Mouse (Mus musculus): ENCODE data around the gene Egfl8. TPM values are rescaled to one million over a fixed set of nuclear protein-coding genes. Genes with fewer than 3 reads are reported as not detected.

Gene Egfl8
- total and polyA plus RNA-seq, 2 experiments from 2014 or later = 3.5 to 7.4 TPM

DNA sequence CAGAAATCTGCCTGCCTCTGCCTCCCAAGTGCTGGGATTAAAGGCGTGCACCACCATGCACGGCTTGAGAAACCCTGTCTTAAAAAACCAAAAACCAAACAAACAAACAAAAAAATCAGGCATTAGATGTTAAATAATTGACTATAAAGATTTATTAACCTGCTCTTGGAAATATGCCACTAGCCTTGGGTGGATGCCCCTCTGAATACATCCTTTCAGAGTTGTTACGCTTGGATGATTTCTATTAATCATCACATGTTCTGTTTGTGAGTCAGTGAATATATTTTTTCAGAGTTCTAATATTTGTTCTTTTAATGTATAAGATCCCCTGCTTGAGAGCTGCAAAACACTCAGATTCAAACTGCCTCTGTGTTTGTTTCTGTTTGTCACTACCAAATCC, 9.2 kb upstream of the Egfl8 start:
- Histone ChIP-seq H3K9me3 (ENCODE audit: low read length) (no peaks in the 10 kb centered on the region), H3K4me2 (ENCODE audit: low read depth, low read length) (no peak overlapping the region), H3K4me3 (ENCODE audit: low read length) (no peak overlapping the region), H3K4me1 (ENCODE audit: insufficient read depth, low read length) (peaks cover 27% of the 10 kb centered on the region), H3K36me3 (ENCODE audit: insufficient read depth, low read length) (peaks cover 6% of the 10 kb centered on the region; the same call in 1 of the 2 replicates), H3K9ac (replicated peaks; ENCODE audit: low read length) (no peak overlapping the region), H3K27me3 (ENCODE audit: insufficient read depth, low read length) (no peaks in the 10 kb centered on the region), H3K27ac (no peak overlapping the region)
- ATAC-seq (no peak), DNase-seq (ENCODE audit: low spot score) (no peak)
- TF ChIP-seq CTCF (IDR thresholded peaks at IDR 0.05; ENCODE audit: low read depth) = no peak
- 93% methylated on average over 3 of the region's 3 CpGs for WGBS

DNA sequence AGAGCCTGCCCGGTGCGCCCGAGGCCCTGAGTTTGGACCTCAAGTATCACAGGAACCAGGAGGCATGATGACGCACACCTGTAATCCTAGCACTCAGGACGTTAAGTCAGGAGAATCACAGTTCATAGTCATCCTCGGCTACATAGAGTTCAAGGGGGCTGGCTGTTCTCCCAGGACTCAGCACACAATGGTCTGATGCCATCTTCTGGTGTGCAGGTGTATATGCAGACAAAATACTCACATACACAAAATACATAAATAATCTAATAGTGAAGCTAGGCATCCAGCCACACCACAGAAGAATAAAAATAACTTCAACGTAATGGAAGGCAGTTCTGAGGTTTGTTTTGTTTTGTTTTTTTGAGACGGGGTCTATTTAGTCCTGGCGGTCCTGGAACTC, 7.4 kb upstream of the Egfl8 start:
- TF ChIP-seq CTCF (IDR thresholded peaks at IDR 0.05; ENCODE audit: low read depth) = peak; percentile 31; the same call in 1 of the 2 replicates
- ATAC-seq (no peak), DNase-seq (ENCODE audit: low spot score) (no peak)
- Histone ChIP-seq H3K9me3 (ENCODE audit: low read length) (no peaks in the 10 kb centered on the region), H3K4me2 (ENCODE audit: low read depth, low read length) (no peak overlapping the region), H3K27ac (no peak overlapping the region), H3K4me3 (ENCODE audit: low read length) (no peak overlapping the region), H3K27me3 (ENCODE audit: insufficient read depth, low read length) (no peaks in the 10 kb centered on the region), H3K4me1 (ENCODE audit: insufficient read depth, low read length) (peaks cover 8% of the 10 kb centered on the region; the same call in 1 of the 2 replicates), H3K36me3 (ENCODE audit: insufficient read depth, low read length) (peaks cover 8% of the 10 kb centered on the region; the same call in 1 of the 2 replicates), H3K9ac (replicated peaks; ENCODE audit: low read length) (no peak overlapping the region)
- WGBS = 84% methylated on average over 9 of the region's 9 CpGs

DNA sequence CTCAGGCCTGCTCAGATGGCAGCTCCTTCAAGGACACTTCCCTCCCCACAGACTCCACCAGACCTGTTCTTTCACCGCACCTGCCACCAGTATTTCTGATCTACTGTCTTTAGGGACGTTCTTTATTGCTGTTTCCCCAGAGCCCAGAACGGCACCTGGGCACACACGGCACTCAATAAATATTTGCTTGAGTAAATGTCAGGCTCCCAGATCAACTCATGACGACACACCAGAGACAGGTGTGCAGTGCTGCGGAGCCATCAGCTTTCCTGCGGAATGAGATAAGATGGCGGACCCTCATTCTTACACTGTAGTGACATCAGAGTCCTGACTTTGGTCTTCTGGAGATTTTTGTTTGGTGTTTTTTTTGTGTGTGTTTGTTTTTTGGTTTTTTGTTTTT, 5.2 kb upstream of the Egfl8 start:
- Histone ChIP-seq H3K27me3 (ENCODE audit: insufficient read depth, low read length) (no peaks in the 10 kb centered on the region), H3K9me3 (ENCODE audit: low read length) (no peaks in the 10 kb centered on the region), H3K4me2 (ENCODE audit: low read depth, low read length) (no peak overlapping the region), H3K36me3 (ENCODE audit: insufficient read depth, low read length) (peaks cover 15% of the 10 kb centered on the region; the same call in 1 of the 2 replicates), H3K9ac (replicated peaks; ENCODE audit: low read length) (no peak overlapping the region), H3K4me1 (ENCODE audit: insufficient read depth, low read length) (no peaks in the 10 kb centered on the region), H3K27ac (no peak overlapping the region), H3K4me3 (ENCODE audit: low read length) (no peak overlapping the region)
- no peak for ATAC-seq
- 92% methylated on average over 8 of the region's 8 CpGs for WGBS
- no peak for TF ChIP-seq CTCF (IDR thresholded peaks at IDR 0.05; ENCODE audit: low read depth)
- peak; percentile 1 for DNase-seq (ENCODE audit: low spot score)

DNA sequence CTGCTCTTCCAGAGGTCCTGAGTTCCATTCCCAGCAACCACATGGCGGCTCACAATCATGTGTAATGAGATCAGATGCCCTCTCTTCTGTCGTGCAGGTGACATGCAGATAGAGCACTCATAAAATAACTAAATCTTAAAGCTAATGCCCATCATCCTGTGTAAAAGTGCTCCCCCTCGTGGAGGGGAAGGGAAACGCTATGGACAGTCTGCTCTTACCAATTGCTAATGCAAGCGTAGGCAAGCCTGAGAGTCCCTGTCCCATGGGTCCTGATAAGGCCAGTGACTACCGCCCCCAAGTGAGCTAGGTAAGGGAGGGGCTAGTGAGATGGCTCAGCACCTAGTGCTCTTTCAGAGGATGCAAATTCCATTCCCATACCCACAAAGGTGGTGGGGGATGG, 3.2 kb upstream of the Egfl8 start:
- Histone ChIP-seq H3K4me2 (ENCODE audit: low read depth, low read length) (no peak overlapping the region), H3K4me1 (ENCODE audit: insufficient read depth, low read length) (no peaks in the 10 kb centered on the region), H3K36me3 (ENCODE audit: insufficient read depth, low read length) (peaks cover 21% of the 10 kb centered on the region; the same call in 1 of the 2 replicates), H3K27ac (no peak overlapping the region), H3K4me3 (ENCODE audit: low read length) (no peak overlapping the region), H3K9ac (replicated peaks; ENCODE audit: low read length) (no peak overlapping the region), H3K27me3 (ENCODE audit: insufficient read depth, low read length) (no peaks in the 10 kb centered on the region), H3K9me3 (ENCODE audit: low read length) (no peaks in the 10 kb centered on the region)
- peak; percentile 78 for TF ChIP-seq CTCF (IDR thresholded peaks at IDR 0.05; ENCODE audit: low read depth)
- WGBS = 20% methylated on average over 6 of the region's 6 CpGs
- ATAC-seq (no peak), DNase-seq (ENCODE audit: low spot score) (peak; percentile 64)

DNA sequence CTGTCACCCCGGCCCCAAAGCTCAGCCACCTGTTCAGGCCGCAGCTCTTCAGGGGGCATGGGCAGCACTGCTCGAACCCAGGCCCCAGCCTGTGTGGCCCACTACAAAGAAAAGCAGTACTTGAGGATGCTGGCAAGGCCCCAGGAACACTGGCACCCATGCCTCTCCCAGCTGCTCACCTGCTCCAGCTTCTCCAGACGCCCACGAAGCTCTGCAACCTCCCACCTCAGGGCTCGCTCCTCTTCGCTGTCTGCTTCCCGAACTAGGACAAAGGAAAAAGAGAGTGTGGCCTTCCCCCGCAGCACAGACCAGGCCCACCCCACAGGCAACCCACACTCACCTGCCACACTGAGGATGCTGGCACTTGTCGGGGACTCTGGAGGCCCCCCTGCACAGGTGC, 1.9 kb downstream of the Egfl8 start:
- no peaks in the 10 kb centered on the region for H3K9me3 ChIP-seq (ENCODE audit: low read length)
- no peaks in the 10 kb centered on the region for H3K4me1 ChIP-seq (ENCODE audit: insufficient read depth, low read length)
- H3K9ac ChIP-seq (replicated peaks; ENCODE audit: low read length) = no peak overlapping the region
- H3K36me3 ChIP-seq (ENCODE audit: insufficient read depth, low read length) = peaks cover 40% of the 10 kb centered on the region
- H3K27ac ChIP-seq = no peak overlapping the region
- no peak overlapping the region for H3K4me2 ChIP-seq (ENCODE audit: low read depth, low read length)
- DNase-seq (ENCODE audit: low spot score) (peak; percentile 1), ATAC-seq (no peak)
- no peak for TF ChIP-seq CTCF (IDR thresholded peaks at IDR 0.05; ENCODE audit: low read depth)
- H3K27me3 ChIP-seq (ENCODE audit: insufficient read depth, low read length) = no peaks in the 10 kb centered on the region
- H3K4me3 ChIP-seq (ENCODE audit: low read length) = no peak overlapping the region
- 93% methylated on average over 10 of the region's 10 CpGs for WGBS

DNA sequence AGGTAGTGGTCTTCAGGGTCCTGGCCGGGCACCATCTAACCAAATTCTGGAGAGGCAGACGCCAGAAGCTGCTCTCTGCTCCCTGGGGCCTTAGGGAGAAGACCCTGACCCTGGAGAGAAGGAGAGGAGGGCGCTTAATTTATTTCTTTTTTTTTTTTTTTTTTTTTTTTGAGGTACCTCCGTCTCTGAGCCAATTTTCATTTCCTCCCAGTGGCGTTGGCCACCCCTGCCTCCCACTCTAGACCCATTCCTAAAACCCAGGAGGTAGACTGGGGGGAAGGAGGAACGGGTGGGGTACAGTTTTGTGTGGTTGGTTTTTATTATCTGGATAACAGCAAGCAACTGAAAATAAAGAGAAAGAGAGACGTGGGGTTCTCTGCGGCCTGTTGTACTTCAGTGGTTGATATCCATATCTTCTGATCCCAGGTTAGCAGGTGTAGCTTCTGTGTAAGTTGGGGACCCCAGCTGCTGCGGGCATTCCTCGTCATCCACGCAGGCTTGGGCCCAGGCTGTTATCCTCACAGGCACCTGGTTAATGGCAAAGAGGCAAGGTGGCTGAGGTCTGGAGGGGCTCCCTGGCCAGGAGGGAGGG, 2.6 kb downstream of the Egfl8 start:
- peak; percentile 1 for DNase-seq (ENCODE audit: low spot score)
- H3K4me3 ChIP-seq (ENCODE audit: low read length) = no peak overlapping the region
- H3K36me3 ChIP-seq (ENCODE audit: insufficient read depth, low read length) = peaks cover 40% of the 10 kb centered on the region
- no peaks in the 10 kb centered on the region for H3K9me3 ChIP-seq (ENCODE audit: low read length)
- no peaks in the 10 kb centered on the region for H3K27me3 ChIP-seq (ENCODE audit: insufficient read depth, low read length)
- H3K9ac ChIP-seq (replicated peaks; ENCODE audit: low read length) = no peak overlapping the region
- H3K4me2 ChIP-seq (ENCODE audit: low read depth, low read length) = no peak overlapping the region
- H3K27ac ChIP-seq = no peak overlapping the region
- no peak for ATAC-seq
- no peak for TF ChIP-seq CTCF (IDR thresholded peaks at IDR 0.05; ENCODE audit: low read depth)
- no peaks in the 10 kb centered on the region for H3K4me1 ChIP-seq (ENCODE audit: insufficient read depth, low read length)
- WGBS = 85% methylated on average over 11 of the region's 11 CpGs

DNA sequence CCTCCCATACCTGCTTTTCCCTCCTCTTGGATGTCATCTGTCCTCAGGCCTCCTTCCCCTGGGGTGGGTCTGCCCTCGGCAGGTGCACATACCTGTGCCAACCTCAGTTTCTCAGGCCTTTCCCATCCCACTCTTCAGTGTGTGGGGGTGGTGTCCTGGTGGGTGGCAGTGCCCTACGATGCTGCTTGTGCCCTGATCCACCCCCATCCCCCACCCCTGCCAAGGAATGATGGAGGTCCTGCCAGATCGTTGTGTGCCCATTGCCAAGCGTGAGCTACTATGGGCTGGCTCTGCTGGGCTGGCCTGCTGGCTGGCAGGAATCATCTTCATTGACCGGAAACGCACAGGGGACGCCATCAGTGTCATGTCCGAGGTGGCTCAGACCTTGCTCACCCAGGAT, 4.7 kb downstream of the Egfl8 start:
- no peaks in the 10 kb centered on the region for H3K27me3 ChIP-seq (ENCODE audit: insufficient read depth, low read length)
- no peak overlapping the region for H3K4me2 ChIP-seq (ENCODE audit: low read depth, low read length)
- H3K36me3 ChIP-seq (ENCODE audit: insufficient read depth, low read length) = peaks cover 33% of the 10 kb centered on the region
- 90% methylated on average over 8 of the region's 8 CpGs for WGBS
- DNase-seq (ENCODE audit: low spot score) (no peak), ATAC-seq (no peak)
- TF ChIP-seq CTCF (IDR thresholded peaks at IDR 0.05; ENCODE audit: low read depth) = no peak
- H3K27ac ChIP-seq = no peak overlapping the region
- H3K4me3 ChIP-seq (ENCODE audit: low read length) = no peak overlapping the region
- H3K9ac ChIP-seq (replicated peaks; ENCODE audit: low read length) = no peak overlapping the region
- H3K4me1 ChIP-seq (ENCODE audit: insufficient read depth, low read length) = peaks cover 7% of the 10 kb centered on the region; the same call in 1 of the 2 replicates
- H3K9me3 ChIP-seq (ENCODE audit: low read length) = no peaks in the 10 kb centered on the region
